Mouse (Mus musculus) limb, embryonic 14.5 days (tissue): Measurements from ENCODE around the gene Siae. TPM values are rescaled to one million over a fixed set of nuclear protein-coding genes. Genes with fewer than 3 reads are reported as not detected.

Source experiments
- ATAC-seq: fragments of 200-750 bp; cut with Nextera tagmentation; 2 replicates; pipeline ENCODE4 v1.8.0; 2017; ENCODE audit warnings: low read depth, moderate number of reproducible peaks, moderate TSS enrichment; ENCODE audit not compliant: low FRiP score
- DNase-seq: peaks from one replicate; pipeline ENCODE4 v3.0.0-alpha.2; 2015; ENCODE audit warnings: low spot score
- H3K27ac ChIP-seq: fragments of 300-500 bp; sonication (generic); replicated peaks from 2 replicates; pipeline ENCODE4 v1.5.1; 2014; ENCODE audit warnings: low read depth, mild to moderate bottlenecking, low read length, moderate library complexity, mixed read lengths
- H3K27me3 ChIP-seq: fragments of 300-500 bp; sonication (generic); 2 replicates; pipeline ENCODE4 v1.6.1; 2014; ENCODE audit warnings: low read length, mixed read lengths; ENCODE audit not compliant: control insufficient read depth, insufficient read depth
- H3K36me3 ChIP-seq: fragments of 300-500 bp; sonication (generic); 2 replicates; pipeline ENCODE4 v1.6.1; 2014; ENCODE audit warnings: mild to moderate bottlenecking, low read length, moderate library complexity, mixed read lengths; ENCODE audit not compliant: control insufficient read depth, insufficient read depth
- H3K4me1 ChIP-seq: fragments of 300-500 bp; sonication (generic); 2 replicates; pipeline ENCODE4 v1.6.1; 2014; ENCODE audit warnings: antibody characterized with exemption, low read length, mixed read lengths; ENCODE audit not compliant: control insufficient read depth, insufficient read depth
- H3K4me2 ChIP-seq: fragments of 300-500 bp; sonication (generic); replicated peaks from 2 replicates; pipeline ENCODE4 v1.6.1; 2014; ENCODE audit warnings: low read depth, mild to moderate bottlenecking, low read length, moderate library complexity; ENCODE audit not compliant: severe bottlenecking
- H3K4me3 ChIP-seq: fragments of 300-500 bp; sonication (generic); replicated peaks from 2 replicates; pipeline ENCODE4 v1.5.1; 2014; ENCODE audit warnings: low read length
- H3K9ac ChIP-seq: fragments of 300-500 bp; sonication (generic); 2 replicates; pipeline ENCODE4 v1.6.1; 2014; ENCODE audit warnings: mild to moderate bottlenecking, low read depth, low read length, moderate library complexity; ENCODE audit not compliant: severe bottlenecking
- H3K9me3 ChIP-seq: fragments of 300-500 bp; sonication (generic); 2 replicates; pipeline ENCODE4 v1.6.1; 2016; ENCODE audit warnings: low read length; ENCODE audit not compliant: control insufficient read depth
- POLR2A ChIP-seq: fragments of 200-500 bp; IDR thresholded peaks from 2 replicates; pipeline ENCODE4 v1.8.0; 2012; ENCODE audit warnings: inconsistent platforms, mild to moderate bottlenecking, moderate library complexity, borderline replicate concordance; ENCODE audit not compliant: insufficient read depth, insufficient read length; ENCODE audit errors: extremely low read depth
- WGBS: fragments of 180-500 bp; shearing (Covaris S2); extraction: QIAGEN DNeasy Blood & Tissue Kit; methylation state at CpG from one replicate; pipeline ENCODE4 v1.1.7; 2014; 5-methylcytosine and 5-hydroxymethylcytosine counted together
- polyA plus RNA-seq, 2 experiments: library from polyadenylated mRNA; depleted of rRNA in 1 of 2; stranded (reverse) in 1 of 2; unstranded in 1 of 2; fragments of >200 nt; fragmentation: Nextera tagmentation in 1 of 2; extraction: Ambion mirVana in 1 of 2; gene quantifications; 2 replicates each; pipeline versions ENCODE4 v1.2.1 to v1.2.3; 2012 to 2014

Siae gene
- polyA plus RNA-seq, 2 experiments = 8.1 to 9.4 TPM

DNA sequence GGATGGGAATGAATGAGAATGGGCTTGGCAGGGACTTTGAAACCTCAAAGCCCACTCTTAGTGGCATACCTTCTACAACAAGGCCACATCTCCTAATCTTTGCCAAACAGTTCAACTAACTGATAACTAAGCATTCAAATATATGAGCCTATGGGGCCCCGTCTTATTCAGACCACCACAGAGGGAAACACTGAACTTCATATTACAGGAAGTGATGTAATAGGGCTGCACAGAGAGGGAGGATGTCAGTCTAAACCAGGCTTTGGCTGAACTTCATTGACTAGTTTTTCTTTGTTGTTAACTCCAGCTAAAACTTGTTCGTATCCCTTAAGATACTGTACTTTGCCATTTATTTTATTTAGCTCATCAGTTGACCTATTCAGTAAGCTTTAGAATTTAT, 74.4 kb downstream of the Siae start:
- ATAC-seq (no peak), DNase-seq (no peak)
- no peak overlapping the region for H3K4me3 ChIP-seq
- WGBS = 82% methylated on average over 2 of the region's 2 CpGs
- H3K9me3 ChIP-seq = no peaks in the 10 kb centered on the region
- H3K4me1 ChIP-seq = no peaks in the 10 kb centered on the region
- H3K9ac ChIP-seq = no peak overlapping the region
- H3K27ac ChIP-seq = no peak overlapping the region
- TF ChIP-seq POLR2A = no peak
- H3K27me3 ChIP-seq = no peaks in the 10 kb centered on the region
- no peaks in the 10 kb centered on the region for H3K36me3 ChIP-seq
- no peak overlapping the region for H3K4me2 ChIP-seq

- Histone ChIP-seq H3K4me1 (no peaks in the 10 kb centered on the region), H3K27ac (no peak overlapping the region), H3K9me3 (no peaks in the 10 kb centered on the region), H3K9ac (no peak overlapping the region), H3K36me3 (no peaks in the 10 kb centered on the region), H3K4me3 (no peak overlapping the region), H3K4me2 (no peak overlapping the region), H3K27me3 (no peaks in the 10 kb centered on the region)
- DNase-seq (no peak), ATAC-seq (no peak)
- no peak for TF ChIP-seq POLR2A
- WGBS = 77% methylated on average over 2 of the region's 2 CpGs
Observed at GRCm38 (mm10) chr9:37632305-37632704, 76.8 kb downstream of the Siae start.

DNA sequence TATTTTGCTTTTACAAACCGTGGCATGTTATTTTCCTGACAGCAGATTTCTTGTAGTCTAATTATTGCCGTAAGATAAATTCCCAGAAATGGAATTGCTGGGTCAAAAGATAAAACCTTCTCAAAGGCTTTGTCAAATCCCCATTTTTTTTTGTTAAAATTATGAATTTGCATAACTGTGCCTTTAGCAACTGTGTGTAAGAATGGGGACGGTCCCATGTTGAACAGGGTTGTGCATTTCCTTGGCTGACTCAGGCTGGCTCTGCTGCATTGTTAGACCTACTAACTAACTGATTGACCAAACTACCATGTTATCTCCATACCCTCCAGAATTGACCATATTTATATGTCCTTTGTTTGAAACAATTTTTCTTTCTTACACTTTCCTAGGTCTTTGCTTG, 78.8 kb downstream of the Siae start:
- 89% methylated on average over 3 of the region's 3 CpGs for WGBS
- no peak overlapping the region for H3K27ac ChIP-seq
- H3K27me3 ChIP-seq = no peaks in the 10 kb centered on the region
- H3K4me2 ChIP-seq = no peak overlapping the region
- H3K9ac ChIP-seq = no peak overlapping the region
- no peak overlapping the region for H3K4me3 ChIP-seq
- H3K9me3 ChIP-seq = no peaks in the 10 kb centered on the region
- H3K4me1 ChIP-seq = no peaks in the 10 kb centered on the region
- TF ChIP-seq POLR2A = no peak
- ATAC-seq = no peak
- no peaks in the 10 kb centered on the region for H3K36me3 ChIP-seq
- no peak for DNase-seq

- H3K9ac ChIP-seq = no peak overlapping the region
- H3K4me1 ChIP-seq = no peaks in the 10 kb centered on the region
- peak; percentile 13 for DNase-seq
- TF ChIP-seq POLR2A = no peak
- no peak overlapping the region for H3K4me3 ChIP-seq
- WGBS = 24% methylated on average over 7 of the region's 7 CpGs
- no peaks in the 10 kb centered on the region for H3K27me3 ChIP-seq
- H3K36me3 ChIP-seq = no peaks in the 10 kb centered on the region
- H3K9me3 ChIP-seq = no peaks in the 10 kb centered on the region
- no peak for ATAC-seq
- no peak overlapping the region for H3K4me2 ChIP-seq
- no peak overlapping the region for H3K27ac ChIP-seq
Observed at GRCm38 (mm10) chr9:37636335-37636734, 80.8 kb downstream of the Siae start.

- Histone ChIP-seq H3K36me3 (no peaks in the 10 kb centered on the region), H3K9me3 (no peaks in the 10 kb centered on the region), H3K4me3 (no peak overlapping the region), H3K9ac (no peak overlapping the region), H3K4me1 (no peaks in the 10 kb centered on the region), H3K4me2 (no peak overlapping the region), H3K27me3 (no peaks in the 10 kb centered on the region), H3K27ac (no peak overlapping the region)
- ATAC-seq (no peak), DNase-seq (no peak)
- no peak for TF ChIP-seq POLR2A
- WGBS = 54% methylated on average over 6 of the region's 6 CpGs
Observed at GRCm38 (mm10) chr9:37636800-37637542, 81.5 kb downstream of the Siae start.
